Comparison of ENCODE assay signal across 8 mouse cellular contexts in genomic region chr12:112140231-112140630, GRCm38 (mm10). TPM values are rescaled to one million over a fixed set of nuclear protein-coding genes. Genes with fewer than 3 reads are reported as not detected.
DNase-seq lines count a peak whose midpoint lies in the region; ATAC-seq and TF ChIP-seq lines count a peak whose summit lies in the region.

No protein-coding gene starts in this region.

- peak; percentile 71 for TF ChIP-seq RAD21 in MEL (IDR thresholded peaks at IDR 0.05; ENCODE audit: low read depth, low read length)

- 9% methylated on average over 5 of the region's 5 CpGs for WGBS in heart, embryonic 11.5 days (ENCODE audit: insufficient replicate concordance)
- WGBS in embryonic facial prominence, embryonic 14.5 days: 4% methylated on average over 5 of the region's 5 CpGs
- 9% methylated on average over 5 of the region's 5 CpGs for WGBS in neural tube, embryonic 11.5 days

- no peaks in the 10 kb centered on the region for H3K36me3 ChIP-seq in heart, embryonic 11.5 days (ENCODE audit: control insufficient read depth, insufficient read depth, low read length)
- H3K36me3 ChIP-seq in MEL (ENCODE audit: control insufficient read depth in 1 of 2, insufficient read depth in 2 of 2, low read length in 2 of 2): no peaks in the 10 kb centered on the region
- no peaks in the 10 kb centered on the region for H3K36me3 ChIP-seq in embryonic facial prominence, embryonic 14.5 days (ENCODE audit: control insufficient read depth, insufficient read depth, low read length)
- H3K36me3 ChIP-seq in neural tube, embryonic 11.5 days (ENCODE audit: control insufficient read depth, insufficient read depth, low read length): no peaks in the 10 kb centered on the region

- H3K4me1 ChIP-seq in heart, embryonic 11.5 days (ENCODE audit: control insufficient read depth, insufficient read depth, low read length): 0 out of 2 replicates have a peak, but pooled peaks cover 6% of the 10 kb centered on the region
- H3K4me1 ChIP-seq in MEL (ENCODE audit: control insufficient read depth in 1 of 2, insufficient read depth in 2 of 2, low read length in 2 of 2): no peaks in the 10 kb centered on the region
- H3K4me1 ChIP-seq in embryonic facial prominence, embryonic 14.5 days (ENCODE audit: control insufficient read depth, insufficient read depth, low read length): 0 out of 2 replicates have a peak, but pooled peaks cover 4% of the 10 kb centered on the region
- H3K4me1 ChIP-seq in neural tube, embryonic 11.5 days (ENCODE audit: control insufficient read depth, insufficient read depth, low read length): peaks cover 6% of the 10 kb centered on the region

- no peak for TF ChIP-seq POLR2A in MEL (IDR thresholded peaks at IDR 0.05; ENCODE audit: control insufficient read depth in 1 of 2, insufficient read depth in 1 of 2, low read depth in 1 of 2, low read length in 2 of 2, poor library complexity in 1 of 2)

- TF ChIP-seq EP300 in MEL (IDR thresholded peaks at IDR 0.05; ENCODE audit: low read depth in 1 of 2, low read length in 2 of 2): no peak

- ATAC-seq in heart, embryonic 11.5 days (replicated peaks; ENCODE audit: insufficient number of reproducible peaks, low FRiP score, low TSS enrichment): no peak
- ATAC-seq in embryonic facial prominence, embryonic 14.5 days (ENCODE audit: low read depth): no peak
- ATAC-seq in neural tube, embryonic 11.5 days (ENCODE audit: insufficient read depth, low FRiP score, low TSS enrichment): no peak

- no peak overlapping the region for H3K4me2 ChIP-seq in heart, embryonic 11.5 days
- H3K4me2 ChIP-seq in embryonic facial prominence, embryonic 14.5 days (ENCODE audit: low read depth, low read length): no peak overlapping the region
- no peak overlapping the region for H3K4me2 ChIP-seq in neural tube, embryonic 11.5 days (ENCODE audit: low read depth)

- peak; percentile 51 to 64 for DNase-seq in heart, adult 18-20 months
- DNase-seq in 416B (ENCODE audit: low read depth): peak; percentile 51
- DNase-seq in MEL (ENCODE audit: low read depth, low spot score): peak; percentile 81
- DNase-seq in embryonic facial prominence, embryonic 14.5 days (ENCODE audit: low spot score): peak; percentile 66
- DNase-seq in layer of hippocampus, postnatal 36 days: peak; percentile 37 to 38
- peak; percentile 73 for DNase-seq in neural tube, embryonic 11.5 days (ENCODE audit: low spot score)
- DNase-seq in spleen, postnatal 36 days (ENCODE audit: low spot score in 2 of 2): no peak

- H3K4me3 ChIP-seq in heart, embryonic 11.5 days (ENCODE audit: low read depth, low read length): no peak overlapping the region
- no peak overlapping the region for H3K4me3 ChIP-seq in MEL (ENCODE audit: control insufficient read depth in 1 of 2, insufficient read depth in 1 of 2, low read depth in 2 of 2, low read length in 2 of 2)
- H3K4me3 ChIP-seq in embryonic facial prominence, embryonic 14.5 days (ENCODE audit: low read depth, low read length): no peak overlapping the region
- no peak overlapping the region for H3K4me3 ChIP-seq in neural tube, embryonic 11.5 days (ENCODE audit: low read depth, low read length)

- H3K27me3 ChIP-seq in heart, embryonic 11.5 days (ENCODE audit: control insufficient read depth, insufficient read depth, low read length): peaks cover 55% of the 10 kb centered on the region
- H3K27me3 ChIP-seq in MEL (ENCODE audit: control insufficient read depth in 1 of 2, insufficient read depth in 2 of 2, low read length in 2 of 2): no peaks in the 10 kb centered on the region
- H3K27me3 ChIP-seq in embryonic facial prominence, embryonic 14.5 days (replicated peaks; ENCODE audit: control insufficient read depth, insufficient read depth, low read length): peaks cover 45% of the 10 kb centered on the region
- H3K27me3 ChIP-seq in neural tube, embryonic 11.5 days (ENCODE audit: control insufficient read depth, insufficient read depth, low read length): peaks cover 44% of the 10 kb centered on the region

- H3K27ac ChIP-seq in heart, embryonic 11.5 days (ENCODE audit: low read depth, low read length): no peak overlapping the region
- no peak overlapping the region for H3K27ac ChIP-seq in MEL (ENCODE audit: control insufficient read depth, low read depth, low read length)
- H3K27ac ChIP-seq in embryonic facial prominence, embryonic 14.5 days (replicated peaks; ENCODE audit: low read depth, low read length): no peak overlapping the region
- H3K27ac ChIP-seq in neural tube, embryonic 11.5 days (ENCODE audit: low read depth, low read length): no peak overlapping the region

- H3K9me3 ChIP-seq in heart, embryonic 11.5 days (replicated peaks; ENCODE audit: control insufficient read depth, low read length): no peaks in the 10 kb centered on the region
- H3K9me3 ChIP-seq in MEL (replicated peaks; ENCODE audit: insufficient read depth, low read length): peaks cover 13% of the 10 kb centered on the region
- no peaks in the 10 kb centered on the region for H3K9me3 ChIP-seq in embryonic facial prominence, embryonic 14.5 days (ENCODE audit: control insufficient read depth, low read length)
- H3K9me3 ChIP-seq in neural tube, embryonic 11.5 days (ENCODE audit: control insufficient read depth, low read length): no peaks in the 10 kb centered on the region

- TF ChIP-seq CTCF in MEL (IDR thresholded peaks at IDR 0.05 in 2 of 3, conservative IDR thresholded peaks at IDR 0.05 in 1 of 3; ENCODE audit: control insufficient read depth in 1 of 3, insufficient read depth in 1 of 3, low read depth in 2 of 3, low read length in 3 of 3, poor library complexity in 1 of 3, severe bottlenecking in 1 of 3): peak in 1 of 3 experiments; percentile 74; a peak in 2 of 6 replicates

- no peak overlapping the region for H3K9ac ChIP-seq in heart, embryonic 11.5 days (ENCODE audit: low read depth, low read length)
- H3K9ac ChIP-seq in MEL (ENCODE audit: control insufficient read depth, low read depth, low read length, poor library complexity, severe bottlenecking): no peak overlapping the region
- no peak overlapping the region for H3K9ac ChIP-seq in embryonic facial prominence, embryonic 14.5 days (ENCODE audit: low read depth, low read length)
- no peak overlapping the region for H3K9ac ChIP-seq in neural tube, embryonic 11.5 days (ENCODE audit: low read length)

- H3K79me2 ChIP-seq in MEL (ENCODE audit: control insufficient read depth, insufficient read depth, low read length, poor library complexity): no peaks in the 10 kb centered on the region

TF ChIP-seq in MEL, 35 proteins besides CTCF, POLR2A, EP300 and RAD21:
- TF ChIP-seq ZC3H11A (IDR thresholded peaks at IDR 0.05; ENCODE audit: low read depth, low read length) (peak; percentile 48), SMC3 (IDR thresholded peaks at IDR 0.05; ENCODE audit: low read depth, low read length) (peak; percentile 78), TAL1 (IDR thresholded peaks at IDR 0.05; ENCODE audit: low read length) (no peak)

RNA-seq across cellular contexts. Expression of gene Kif26a, which starts 5.8 kb away (rescaled TPM):
- 1 to 10 TPM; 8.1 to 8.3 TPM for total RNA-seq in heart, adult 18-20 months (2021)
- polyA plus RNA-seq in heart, embryonic 11.5 days (2014; fragmentation: Nextera tagmentation; extraction: Ambion mirVana): 0.89 and 1.3 TPM in 2 replicates
- total RNA-seq in MEL (2012; rRNA removed): 4.4 and 6.9 TPM in 2 replicates
- polyA plus RNA-seq in MEL (2012; ENCODE audit: insufficient read depth in 1 of 2, insufficient read length in 2 of 2, low read depth in 1 of 2, low replicate concordance in 2 of 2, missing spikeins in 1 of 2): 1 to 10 TPM in 1 of 2 experiments, not detected in 1; 4.8 TPM
- polyA plus RNA-seq in embryonic facial prominence, embryonic 14.5 days (2014; fragmentation: Nextera tagmentation; extraction: Ambion mirVana): 4.0 TPM in 2 replicates
- total RNA-seq in layer of hippocampus, postnatal 36 days (2021): 1 to 10 TPM; 4.4 to 4.5 TPM
- 2.0 and 2.8 TPM in 2 replicates for polyA plus RNA-seq in neural tube, embryonic 11.5 days (2014; fragmentation: Nextera tagmentation; extraction: Ambion mirVana)

RNA-seq across cellular contexts. Expression of gene Aspg, which starts 33.8 kb away (rescaled TPM):
- total RNA-seq in heart, adult 18-20 months (2021): 1 to 10 TPM in 1 of 2 experiments, under 1 TPM in 1; 0.17 to 4.3 TPM
- 0.56 and 1.4 TPM in 2 replicates for polyA plus RNA-seq in heart, embryonic 11.5 days (2014; fragmentation: Nextera tagmentation; extraction: Ambion mirVana)
- total RNA-seq in MEL (2012; rRNA removed): not detected in 2 replicates
- not detected for polyA plus RNA-seq in MEL (2012; ENCODE audit: insufficient read depth in 1 of 2, insufficient read length in 2 of 2, low read depth in 1 of 2, low replicate concordance in 2 of 2, missing spikeins in 1 of 2)
- polyA plus RNA-seq in embryonic facial prominence, embryonic 14.5 days (2014; fragmentation: Nextera tagmentation; extraction: Ambion mirVana): 1.4 and 2.6 TPM in 2 replicates
- total RNA-seq in layer of hippocampus, postnatal 36 days (2021): 1 to 10 TPM; 1.8 to 2.2 TPM
- 0.69 and 0.73 TPM in 2 replicates for polyA plus RNA-seq in neural tube, embryonic 11.5 days (2014; fragmentation: Nextera tagmentation; extraction: Ambion mirVana)

Comparison
In these comparisons a context has a peak if more than half of its experiments do, and no peak if none do; other contexts are left out.
1. DNase-seq: peak in heart, adult 18-20 months (2 of 2), 416B (single experiment), MEL (single experiment), embryonic facial prominence, embryonic 14.5 days (single experiment), layer of hippocampus, postnatal 36 days (2 of 2) and neural tube, embryonic 11.5 days (single experiment); none in spleen, postnatal 36 days (0 of 2).